Mouse (Mus musculus) adipocyte (in vitro differentiated cells): ENCODE measurements around the gene Hoxb7.

Source experiments
- DNase-seq: peaks from one replicate; pipeline ENCODE4 v3.0.0-alpha.2; 2016; ENCODE audit warnings: low spot score

Gene Hoxb7

GRCm38 (mm10) chr11:96334998-96335397 lies 48.6 kb downstream of the Hoxb7 start:
- no peak for DNase-seq

- no peak for DNase-seq
These were observed 50.2 kb downstream of the Hoxb7 start for GRCm38 (mm10) chr11:96336597-96336996.

GRCm38 (mm10) chr11:96337026-96337425 lies 50.6 kb downstream of the Hoxb7 start:
- no peak for DNase-seq

- no peak for DNase-seq
These were observed 52.8 kb downstream of the Hoxb7 start for GRCm38 (mm10) chr11:96338957-96339855.
